Mouse (Mus musculus): ENCODE measurements at regions not wholly inside any gene's neighbourhood (a gene's known extent, or its start where the extent isn't known, plus 50 kb on each side); places are given as distances from the start of the nearest gene placed in this dataset.

DNA sequence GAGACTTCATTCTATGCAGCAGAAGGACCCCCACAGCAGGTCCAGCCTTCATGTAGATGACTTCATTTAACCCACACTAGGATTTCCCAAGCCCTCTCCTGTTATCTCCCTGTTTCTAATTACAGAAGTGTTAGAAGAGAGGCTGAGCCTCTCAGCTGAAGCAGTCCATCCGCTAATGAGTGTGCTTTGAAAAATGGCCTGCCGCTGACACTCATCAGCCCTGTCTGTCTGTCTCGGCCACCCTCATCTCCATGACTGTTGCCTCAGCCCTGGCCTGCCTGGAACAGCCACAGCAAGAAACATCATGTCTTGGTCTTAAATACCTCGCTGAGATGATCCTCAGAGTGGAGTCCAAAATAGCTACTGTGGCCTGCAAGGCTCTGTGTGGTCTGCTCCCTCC lies 273.1 kb downstream of the Slc30a10 start:
- DNase-seq, result peak; percentile 25

DNA sequence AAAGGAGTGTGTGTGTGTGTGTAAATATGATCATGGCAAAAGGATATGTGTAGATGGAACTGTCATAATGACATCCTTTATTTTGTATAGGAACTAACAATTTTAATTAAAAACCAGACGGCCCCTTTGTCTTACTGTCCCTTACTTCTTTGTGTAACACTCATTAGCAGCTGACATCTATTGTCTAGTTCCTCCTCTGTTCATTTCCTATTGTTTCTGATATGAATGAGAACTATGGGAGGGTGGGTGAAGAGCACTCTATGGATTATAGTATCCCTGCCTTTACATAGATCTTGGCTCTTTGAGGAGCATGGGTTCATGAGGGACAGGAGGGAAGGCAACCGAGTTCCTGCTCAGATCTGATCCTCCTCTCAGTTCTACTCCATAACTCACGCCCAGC lies 273.8 kb downstream of the Slc30a10 start:
- DNase-seq, result no peak

DNA sequence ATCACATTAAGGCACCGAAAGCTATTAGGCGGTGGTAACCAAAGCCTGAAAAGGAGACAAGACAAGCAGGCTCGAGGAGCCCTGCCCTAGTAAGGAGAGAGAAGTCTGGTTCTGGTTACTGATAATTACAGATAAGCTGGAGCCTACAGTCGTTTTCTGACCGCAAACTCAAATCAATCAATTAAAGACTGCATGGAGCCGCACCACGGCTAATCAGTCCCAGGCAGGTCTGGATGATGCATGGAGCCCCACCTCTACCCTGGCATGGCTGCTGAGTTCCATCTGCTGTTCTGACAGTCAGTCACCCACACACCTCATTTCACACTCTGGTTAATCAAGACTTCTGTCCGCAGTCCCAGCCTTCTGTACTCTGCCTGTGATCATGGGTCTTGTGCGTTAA lies 276.4 kb downstream of the Slc30a10 start:
- no peak for DNase-seq

GRCm38 (mm10) chr1:185736773-185737172 lies 282.1 kb downstream of the Slc30a10 start:
- DNase-seq, result no peak

GRCm38 (mm10) chr1:185741034-185741890 lies 286.6 kb downstream of the Slc30a10 start:
- DNase-seq, result peak; percentile 5

GRCm38 (mm10) chr1:185749251-185749650 lies 294.6 kb downstream of the Slc30a10 start:
- no peak for DNase-seq

DNA sequence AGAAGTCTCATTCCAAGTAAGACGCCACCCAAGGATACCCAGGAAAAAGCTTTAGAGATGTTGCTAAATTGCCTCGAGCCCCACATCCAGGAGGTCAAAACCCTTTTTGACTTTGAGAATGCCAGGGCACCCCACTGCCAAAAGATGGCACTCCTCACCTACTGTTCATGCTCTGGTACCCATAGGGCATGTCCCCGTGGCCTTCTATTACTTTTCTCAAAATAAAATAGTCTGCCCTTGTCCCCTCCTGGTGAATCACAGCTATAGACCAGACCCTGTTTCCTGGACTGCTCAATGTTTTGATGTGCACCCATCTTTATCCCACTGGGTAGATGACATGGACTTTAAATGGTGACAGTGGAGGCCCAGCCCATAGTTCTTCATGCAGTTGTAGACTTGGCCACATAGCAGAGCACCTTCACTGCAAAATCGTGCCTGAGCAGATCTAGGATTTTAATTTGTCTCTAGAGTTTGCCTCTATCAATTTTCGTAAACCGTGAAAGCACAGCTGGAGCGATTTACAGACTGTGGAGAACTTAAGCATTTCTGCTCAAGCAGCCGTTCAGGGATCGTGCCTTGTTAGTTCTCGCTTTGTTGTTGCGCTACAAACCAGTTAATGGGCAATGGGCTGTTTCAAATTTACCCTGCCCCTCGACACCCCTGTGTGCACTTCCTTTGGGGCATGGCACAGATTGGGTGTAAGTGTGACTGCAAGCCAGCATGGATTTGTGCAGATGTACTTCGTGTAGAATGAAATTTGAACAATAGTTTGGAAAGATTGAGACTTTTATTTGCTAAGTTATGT lies 300.0 kb downstream of the Slc30a10 start:
- DNase-seq, result peak; percentile 20

DNA sequence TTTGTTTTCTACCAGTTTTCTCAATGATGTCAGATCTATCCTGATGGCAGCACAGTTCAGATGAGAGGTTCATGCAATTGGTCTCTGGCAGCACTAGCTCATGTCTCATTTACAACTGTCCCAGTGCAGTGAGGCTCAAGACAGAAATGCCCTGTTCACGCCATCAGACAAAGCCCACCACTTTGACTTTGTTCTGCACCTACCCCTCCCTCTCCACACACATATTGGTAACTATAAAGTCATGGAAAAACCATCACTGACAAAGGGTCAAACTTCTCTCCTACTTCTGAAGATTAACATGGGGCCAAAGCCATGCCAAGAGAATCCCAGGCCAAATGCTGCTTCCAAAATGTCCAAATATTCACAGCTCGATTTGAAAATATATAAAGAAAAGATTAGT lies 302.7 kb downstream of the Slc30a10 start:
- no peak for DNase-seq

GRCm38 (mm10) chr1:185774202-185774601 lies 319.6 kb downstream of the Slc30a10 start:
- no peak for DNase-seq

DNA sequence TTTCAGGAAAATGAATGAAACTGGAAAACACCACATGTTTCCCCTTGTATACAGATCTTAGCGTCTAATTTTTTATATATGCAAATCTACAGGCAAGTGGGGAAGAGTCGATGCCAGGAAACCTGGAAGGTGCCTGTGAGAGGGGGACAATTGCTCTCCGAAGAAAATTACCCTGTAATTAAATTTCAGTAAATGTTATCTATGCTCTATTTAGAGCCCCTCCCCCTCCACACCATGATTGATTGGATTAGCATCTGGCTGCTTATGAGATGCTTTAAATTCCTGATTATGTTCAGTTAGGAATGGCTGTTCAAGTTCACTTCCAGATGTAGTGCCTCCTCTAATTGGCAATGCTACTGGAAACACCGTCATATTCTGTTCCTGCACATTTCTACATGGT lies 325.0 kb downstream of the Slc30a10 start:
- DNase-seq, result no peak

DNA sequence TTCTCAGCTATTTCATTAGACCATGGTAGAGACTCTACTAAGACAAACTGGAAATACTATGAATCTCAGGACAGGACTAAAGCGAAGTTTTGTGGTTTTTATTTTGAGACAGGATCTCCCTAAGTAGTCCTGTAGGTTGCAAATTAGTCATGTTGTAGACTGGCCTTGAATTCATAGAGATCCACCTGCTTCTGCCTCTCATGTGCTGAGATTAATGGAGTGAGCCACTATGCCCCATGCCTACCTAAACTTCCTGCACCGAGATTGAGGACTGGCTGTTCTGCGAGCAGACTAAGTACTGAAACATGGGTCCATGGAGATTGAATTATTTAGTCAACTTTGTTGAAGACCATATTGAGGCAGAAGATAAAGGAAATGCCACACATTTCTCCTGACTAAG lies 315.0 kb downstream of the Lyplal1 start:
- no peak for DNase-seq

DNA sequence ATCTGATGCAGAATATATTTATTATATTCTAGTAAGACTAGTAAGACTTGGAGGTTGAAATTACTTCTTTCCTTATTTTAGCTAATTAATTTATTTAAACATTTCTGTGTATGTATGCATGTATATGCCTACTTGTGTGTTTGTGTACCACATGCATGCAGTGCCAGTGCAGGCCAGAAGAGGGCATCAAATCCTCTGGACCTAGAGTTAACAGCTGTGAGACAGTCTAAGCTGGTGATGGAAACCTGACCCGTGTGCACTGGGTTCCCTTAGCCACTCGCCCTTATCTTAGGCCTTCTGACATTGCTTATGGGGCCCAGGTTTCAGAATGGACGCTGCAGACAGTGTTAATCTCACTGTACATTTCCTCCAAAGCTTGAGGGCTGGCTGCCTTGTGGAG lies 302.2 kb downstream of the Lyplal1 start:
- no peak for DNase-seq

- DNase-seq, result no peak
These were observed 298.1 kb downstream of the Lyplal1 start for GRCm38 (mm10) chr1:185819044-185819443.

DNA sequence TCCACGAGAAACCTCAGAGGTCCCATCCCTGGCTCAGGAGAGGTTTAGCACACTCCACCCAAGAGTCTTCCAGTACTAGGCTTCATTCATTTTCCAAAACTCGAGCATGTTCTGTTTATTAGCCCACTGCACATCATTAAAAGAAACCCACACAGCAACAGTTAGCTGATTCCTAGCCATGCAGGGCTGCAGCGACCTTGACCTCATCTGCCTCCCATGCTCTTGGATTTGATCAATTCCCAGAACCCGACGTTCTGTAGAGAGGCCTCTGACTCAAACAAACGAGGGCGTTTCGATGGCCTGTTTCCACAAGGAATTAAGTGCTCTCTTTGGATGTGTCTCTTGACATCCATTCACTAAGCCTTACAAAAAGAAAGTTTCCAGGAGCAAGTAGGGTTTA lies 294.9 kb downstream of the Lyplal1 start:
- no peak for DNase-seq

DNA sequence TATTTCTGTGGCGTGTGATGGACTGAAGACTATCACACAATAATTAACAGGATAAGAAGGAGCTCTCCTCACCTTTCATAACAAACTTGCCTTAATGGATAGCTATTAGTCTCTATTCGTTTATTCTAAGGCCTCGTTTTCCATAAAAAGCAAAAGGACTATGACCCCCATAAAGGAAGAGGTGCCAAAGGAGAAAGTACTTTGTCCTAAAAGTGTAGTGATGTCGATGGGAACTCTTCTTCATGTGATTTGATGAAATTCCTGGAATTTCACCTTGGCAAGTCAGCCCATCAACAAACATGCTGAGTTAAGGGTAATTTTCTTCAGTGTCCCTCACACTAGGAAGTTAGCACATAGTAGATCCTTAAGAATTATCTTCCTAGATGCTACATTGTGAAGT lies 293.9 kb downstream of the Lyplal1 start:
- no peak for DNase-seq

DNA sequence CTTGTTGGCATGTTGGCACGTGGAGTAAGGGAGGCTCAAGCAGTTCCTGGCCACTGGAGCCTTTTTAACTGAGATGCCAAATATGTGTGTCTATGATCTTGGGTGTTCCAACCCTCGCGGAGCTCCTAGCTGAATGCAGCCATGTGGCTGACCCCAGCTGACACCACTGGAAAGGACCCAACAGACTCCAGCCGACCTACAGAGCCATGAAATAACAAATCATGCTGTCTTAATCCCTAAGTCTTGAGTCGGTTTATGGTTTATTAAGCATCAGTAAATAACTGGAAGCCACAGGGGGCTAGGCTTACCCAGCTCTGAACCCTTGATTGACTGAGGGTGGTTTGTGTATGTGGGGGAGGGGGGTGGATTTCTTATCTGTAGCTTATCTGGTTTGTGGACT lies 293.2 kb downstream of the Lyplal1 start:
- DNase-seq, result no peak

DNA sequence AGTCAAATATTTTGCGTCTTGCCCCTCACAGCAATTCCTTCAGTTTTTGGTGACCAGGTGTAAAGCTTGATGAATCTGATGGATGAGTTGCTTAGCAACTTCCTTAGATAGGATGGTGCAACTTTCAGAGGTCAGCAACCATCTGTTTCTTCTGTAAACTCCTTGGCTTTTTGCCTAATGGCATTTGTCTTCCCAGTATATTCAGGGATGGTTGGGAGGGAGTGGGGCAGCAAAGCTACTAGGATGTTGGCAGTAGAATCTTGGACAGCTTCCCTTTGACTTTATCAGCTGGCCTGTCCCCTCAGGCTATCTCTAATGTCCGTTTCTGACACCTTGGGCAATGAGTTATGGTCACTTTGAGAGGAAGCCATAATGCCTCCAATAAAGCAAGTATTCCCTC lies 289.1 kb downstream of the Lyplal1 start:
- no peak for DNase-seq

DNA sequence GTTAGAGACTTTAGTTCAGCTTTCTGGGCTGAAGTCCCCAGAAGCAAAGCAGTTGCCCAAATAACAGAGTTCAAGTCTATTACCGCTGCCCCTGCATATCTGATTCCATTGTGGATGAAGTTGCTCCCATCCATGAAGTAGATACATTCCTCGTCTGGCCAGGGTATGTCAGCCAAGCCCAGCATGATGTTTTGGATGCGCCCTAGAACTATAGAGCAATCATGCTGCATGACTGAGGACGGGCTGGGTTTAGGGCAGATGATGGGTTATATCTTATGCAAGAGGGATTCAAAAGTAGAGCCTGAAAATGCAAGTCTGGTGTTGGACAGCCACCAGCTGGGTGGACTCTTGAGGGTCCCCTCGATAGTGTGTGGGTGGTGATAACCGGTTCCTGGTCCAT lies 288.6 kb downstream of the Lyplal1 start:
- no peak for DNase-seq

DNA sequence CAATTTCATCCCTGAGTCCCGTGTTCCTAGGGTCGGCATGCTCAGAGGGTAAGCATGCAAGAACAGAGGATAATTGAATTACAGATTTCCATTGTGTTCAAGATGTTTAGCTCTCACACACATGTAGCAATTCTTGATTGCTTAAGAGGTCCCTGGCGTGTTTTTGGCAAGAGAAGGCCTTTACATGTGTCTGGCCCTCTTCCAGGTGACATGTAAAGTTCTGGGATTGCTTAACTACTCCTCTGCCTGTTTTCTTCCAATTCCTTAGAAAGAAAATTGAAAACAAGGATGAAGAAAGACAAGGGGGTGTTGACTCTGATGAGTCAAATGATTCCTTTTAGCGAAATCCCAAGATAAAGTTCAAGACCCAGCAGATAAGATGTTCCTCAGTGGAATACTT lies 285.1 kb downstream of the Lyplal1 start:
- DNase-seq, result no peak

DNA sequence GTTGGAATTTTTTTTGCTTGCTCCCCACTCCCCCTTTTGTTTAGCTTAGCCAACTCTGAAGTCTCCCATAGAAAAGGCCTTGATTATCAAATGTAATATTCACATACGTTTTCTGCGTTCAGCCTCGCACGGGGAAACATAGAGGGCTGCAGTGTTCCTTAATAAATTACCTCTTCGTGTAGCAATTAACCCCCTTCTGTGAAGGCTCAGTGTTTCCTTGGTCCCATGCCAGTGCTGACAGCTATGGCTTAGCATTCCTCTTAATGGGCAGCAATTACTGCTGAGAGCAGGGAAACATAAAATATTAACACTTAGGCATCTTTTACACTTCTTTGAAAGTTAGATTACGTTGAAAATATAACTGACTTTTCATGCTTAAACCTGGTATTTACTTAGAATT lies 282.9 kb downstream of the Lyplal1 start:
- no peak for DNase-seq

- DNase-seq, result no peak
These were observed 280.4 kb downstream of the Lyplal1 start for GRCm38 (mm10) chr1:185836632-185837281.

DNA sequence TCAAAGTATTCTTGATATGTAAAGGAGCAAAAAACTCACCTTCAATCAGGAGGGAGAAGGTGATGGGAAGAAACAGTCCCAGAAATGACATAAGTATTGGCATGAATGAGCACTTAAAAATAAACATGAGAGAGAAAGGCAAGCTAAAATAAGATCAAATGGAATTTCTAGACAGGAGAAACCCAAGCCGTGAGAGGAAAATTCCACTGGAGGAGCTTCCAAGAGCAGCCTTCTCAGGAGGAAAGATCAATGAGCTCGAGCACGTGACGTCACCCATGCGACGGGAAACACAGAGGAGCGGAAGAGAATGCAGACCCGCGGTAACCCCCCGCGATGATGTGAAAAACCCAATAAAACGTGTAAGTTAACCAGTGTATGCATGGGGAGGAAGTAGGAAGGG lies 274.6 kb downstream of the Lyplal1 start:
- no peak for DNase-seq

- DNase-seq, result no peak
These were observed 269.9 kb downstream of the Lyplal1 start for GRCm38 (mm10) chr1:185847161-185847560.

DNA sequence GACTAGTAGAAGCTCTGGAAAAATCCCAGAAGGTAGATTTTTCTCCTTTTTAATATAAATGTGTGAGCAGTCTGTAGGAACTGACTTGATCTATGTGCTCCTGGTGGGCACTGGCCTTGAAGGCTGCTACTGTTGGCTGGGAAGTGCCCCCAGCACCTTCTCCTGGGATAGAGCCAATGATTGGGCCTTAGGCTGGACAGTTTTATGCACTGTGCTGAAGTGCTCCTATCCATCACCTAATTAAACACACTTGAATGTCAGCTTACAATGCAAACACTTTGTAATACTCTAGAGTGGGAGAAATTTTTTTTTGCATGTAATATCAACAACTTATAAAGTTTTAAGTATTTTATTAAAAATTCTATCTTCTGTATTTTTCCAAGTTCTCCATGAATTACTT lies 266.5 kb downstream of the Lyplal1 start:
- DNase-seq, result no peak
